Mouse (Mus musculus) forebrain, postnatal 0 days (tissue): Measurements from ENCODE around the gene Btbd1. TPM values are rescaled to one million over a fixed set of nuclear protein-coding genes. Genes with fewer than 3 reads are reported as not detected.
"Not testable (repeated sequence)": the region's sequence is repeated elsewhere in the genome, so short reads cannot be mapped to it uniquely, and the experiment has no call there.

Source experiments
- ATAC-seq: fragments of 200-750 bp; cut with Nextera tagmentation; 2 replicates; pipeline ENCODE4 v1.8.0; 2017; ENCODE audit warnings: mild to moderate bottlenecking, moderate library complexity
- DNase-seq: peaks from one replicate; pipeline ENCODE4 v3.0.0-alpha.2; 2015
- H3K27ac ChIP-seq: fragments of 300-500 bp; sonication (generic); 2 replicates; pipeline ENCODE4 v1.5.1; 2014; ENCODE audit warnings: low read depth, mild to moderate bottlenecking, antibody characterized with exemption, low read length, moderate library complexity, mixed read lengths
- H3K27me3 ChIP-seq: fragments of 300-500 bp; sonication (generic); 2 replicates; pipeline ENCODE4 v1.6.1; 2014; ENCODE audit warnings: mild to moderate bottlenecking, low read length, mixed read lengths; ENCODE audit not compliant: insufficient read depth
- H3K36me3 ChIP-seq: fragments of 300-500 bp; sonication (generic); 2 replicates; pipeline ENCODE4 v1.6.1; 2014; ENCODE audit warnings: mild to moderate bottlenecking, moderate library complexity; ENCODE audit not compliant: insufficient read depth
- H3K4me1 ChIP-seq: fragments of 300-500 bp; sonication (generic); 2 replicates; pipeline ENCODE4 v1.6.1; 2014; ENCODE audit warnings: antibody characterized with exemption; ENCODE audit not compliant: insufficient read depth
- H3K4me2 ChIP-seq: fragments of 300-500 bp; sonication (generic); 2 replicates; pipeline ENCODE4 v1.6.1; 2014; ENCODE audit warnings: low read depth, mild to moderate bottlenecking, moderate library complexity
- H3K4me3 ChIP-seq: fragments of 300-500 bp; sonication (generic); 2 replicates; pipeline ENCODE4 v1.5.1; 2014; ENCODE audit warnings: low read depth, low read length, mixed read lengths
- H3K9ac ChIP-seq: fragments of 300-500 bp; sonication (generic); 2 replicates; pipeline ENCODE4 v1.6.1; 2014; ENCODE audit warnings: mild to moderate bottlenecking
- H3K9me3 ChIP-seq: fragments of 300-500 bp; sonication (generic); 2 replicates; pipeline ENCODE4 v1.6.1; 2016; ENCODE audit warnings: low read length
- CTCF ChIP-seq: sonication (generic); IDR thresholded peaks from 2 replicates; pipeline ENCODE4 v1.5.1; 2016; ENCODE audit warnings: antibody characterized with exemption, control low read depth, low read depth
- WGBS: fragments of 180-500 bp; shearing (Covaris S2); extraction: QIAGEN DNeasy Blood & Tissue Kit; methylation state at CpG from one replicate; pipeline ENCODE4 v1.1.7; 2014; 5-methylcytosine and 5-hydroxymethylcytosine counted together
- polyA plus RNA-seq: library from polyadenylated mRNA; unstranded; fragments of >200 nt; fragmentation: Nextera tagmentation; extraction: Ambion mirVana; gene quantifications from 2 replicates; pipeline ENCODE4 v1.2.1, GENCODE M21; 2015
- total RNA-seq: library from RNA; depleted of rRNA; stranded (reverse); fragments of >200 nt; gene quantifications from 2 replicates; pipeline ENCODE4 v1.2.3, GENCODE M21; 2014

The Btbd1 gene
- total and polyA plus RNA-seq, 2 experiments from 2014 or later: 101 to 142 TPM

- Histone ChIP-seq H3K4me2 (no peak overlapping the region), H3K9me3 (no peaks in the 10 kb centered on the region), H3K4me1 (peaks cover 7% of the 10 kb centered on the region; the same call in 1 of the 2 replicates), H3K36me3 (no peaks in the 10 kb centered on the region), H3K27me3 (no peaks in the 10 kb centered on the region), H3K27ac (no peak overlapping the region), H3K4me3 (no peak overlapping the region), H3K9ac (no peak overlapping the region)
- ATAC-seq: no peak
- WGBS: 78% methylated on average over 1 of the region's 1 CpGs
- no peak for DNase-seq
- no peak for TF ChIP-seq CTCF
Observed at GRCm38 (mm10) chr7:81842998-81843397, 13.8 kb upstream of the Btbd1 start.

GRCm38 (mm10) chr7:81842141-81842540, 12.9 kb upstream of the Btbd1 start:
- Histone ChIP-seq H3K9ac (no peak overlapping the region), H3K9me3 (no peaks in the 10 kb centered on the region), H3K4me2 (no peak overlapping the region), H3K4me1 (peaks cover 7% of the 10 kb centered on the region; the same call in 1 of the 2 replicates), H3K27ac (no peak overlapping the region), H3K27me3 (no peaks in the 10 kb centered on the region), H3K4me3 (no peak overlapping the region), H3K36me3 (no peaks in the 10 kb centered on the region)
- no peak for ATAC-seq
- DNase-seq: no peak
- TF ChIP-seq CTCF: no peak
- 91% methylated on average over 7 of the region's 7 CpGs for WGBS

GRCm38 (mm10) chr7:81841439-81841838, 12.2 kb upstream of the Btbd1 start:
- no peak overlapping the region for H3K4me2 ChIP-seq
- no peak overlapping the region for H3K4me3 ChIP-seq
- H3K9ac ChIP-seq: no peak overlapping the region
- peak overlapping the region; percentile 70 for H3K27ac ChIP-seq
- 86% methylated on average over 6 of the region's 6 CpGs for WGBS
- H3K36me3 ChIP-seq: no peaks in the 10 kb centered on the region
- H3K27me3 ChIP-seq: no peaks in the 10 kb centered on the region
- H3K4me1 ChIP-seq: peaks cover 7% of the 10 kb centered on the region; the same call in 1 of the 2 replicates
- no peaks in the 10 kb centered on the region for H3K9me3 ChIP-seq
- DNase-seq (no peak), ATAC-seq (no peak)
- no peak for TF ChIP-seq CTCF

- no peak for TF ChIP-seq CTCF
- peak overlapping the region; percentile 70 for H3K27ac ChIP-seq
- H3K4me1 ChIP-seq: peaks cover 7% of the 10 kb centered on the region; the same call in 1 of the 2 replicates
- 29% methylated on average over 7 of the region's 7 CpGs for WGBS
- no peaks in the 10 kb centered on the region for H3K9me3 ChIP-seq
- DNase-seq (peak; percentile 60), ATAC-seq (peak; percentile 93)
- no peaks in the 10 kb centered on the region for H3K27me3 ChIP-seq
- H3K9ac ChIP-seq: no peak overlapping the region
- H3K36me3 ChIP-seq: no peaks in the 10 kb centered on the region
- H3K4me3 ChIP-seq: no peak overlapping the region
- H3K4me2 ChIP-seq: no peak overlapping the region
Observed at GRCm38 (mm10) chr7:81840661-81841181, 11.5 kb upstream of the Btbd1 start.

- Histone ChIP-seq H3K4me1 (peaks cover 7% of the 10 kb centered on the region; the same call in 1 of the 2 replicates), H3K9me3 (no peaks in the 10 kb centered on the region), H3K27ac (no peak overlapping the region), H3K36me3 (no peaks in the 10 kb centered on the region), H3K27me3 (no peaks in the 10 kb centered on the region), H3K4me3 (no peak overlapping the region), H3K9ac (no peak overlapping the region), H3K4me2 (no peak overlapping the region)
- ATAC-seq: no peak
- no peak for DNase-seq
- no peak for TF ChIP-seq CTCF
- WGBS: 61% methylated on average over 6 of the region's 6 CpGs
Observed at GRCm38 (mm10) chr7:81839746-81840145, 10.5 kb upstream of the Btbd1 start.

GRCm38 (mm10) chr7:81837771-81838170, 8.5 kb upstream of the Btbd1 start:
- not testable (repeated sequence) for H3K9ac ChIP-seq, H3K9me3 ChIP-seq, ATAC-seq, H3K4me2 ChIP-seq, DNase-seq, H3K36me3 ChIP-seq, H3K4me3 ChIP-seq, H3K4me1 ChIP-seq, H3K27me3 ChIP-seq, H3K27ac ChIP-seq
- 87% methylated on average over 5 of the region's 5 CpGs for WGBS

GRCm38 (mm10) chr7:81835430-81835829, 6.2 kb upstream of the Btbd1 start:
- no peak for DNase-seq
- TF ChIP-seq CTCF: no peak
- no peaks in the 10 kb centered on the region for H3K9me3 ChIP-seq
- no peaks in the 10 kb centered on the region for H3K36me3 ChIP-seq
- no peak overlapping the region for H3K27ac ChIP-seq
- H3K9ac ChIP-seq: no peak overlapping the region
- no peaks in the 10 kb centered on the region for H3K4me1 ChIP-seq
- H3K4me3 ChIP-seq: no peak overlapping the region
- WGBS: 82% methylated on average over 5 of the region's 5 CpGs
- no peak overlapping the region for H3K4me2 ChIP-seq
- no peak for ATAC-seq
- no peaks in the 10 kb centered on the region for H3K27me3 ChIP-seq
